Mouse (Mus musculus) CH12.LX (cell line): ENCODE data around the gene Krt83. TPM values are rescaled to one million over a fixed set of nuclear protein-coding genes. Genes with fewer than 3 reads are reported as not detected.

Source experiments
- DNase-seq: peaks from one replicate; pipeline ENCODE4 v3.0.0-alpha.2; 2013; ENCODE audit errors: extremely low read depth
- H3K27ac ChIP-seq: 2 replicates; pipeline ENCODE4 v1.5.1; 2012; ENCODE audit warnings: low read depth, mild to moderate bottlenecking, control low read depth, moderate library complexity; ENCODE audit not compliant: insufficient read depth
- H3K27me3 ChIP-seq: replicated peaks from 2 replicates; pipeline ENCODE3; 2012; ENCODE audit warnings: inconsistent platforms
- H3K36me3 ChIP-seq, 2 experiments: replicated peaks in 1 of 2; 2 replicates each; pipeline versions ENCODE3 to v1.6.1; 2012; ENCODE audit warnings: inconsistent platforms in 1 of 2, low read length in 1 of 2, mild to moderate bottlenecking in 1 of 2, mixed read lengths in 1 of 2, moderate library complexity in 1 of 2; ENCODE audit not compliant: control insufficient read depth in 1 of 2, insufficient read depth in 1 of 2
- H3K4me1 ChIP-seq, 2 experiments: 2 replicates each; pipeline ENCODE4 v1.6.1; 2012; ENCODE audit warnings: inconsistent platforms in 1 of 2, moderate library complexity in 1 of 2; ENCODE audit not compliant: insufficient read depth in 2 of 2, control insufficient read depth in 1 of 2
- H3K4me2 ChIP-seq: 2 replicates; pipeline ENCODE4 v1.6.1; 2012; ENCODE audit warnings: low read depth, mild to moderate bottlenecking, control low read depth; ENCODE audit not compliant: poor library complexity, insufficient read depth, severe bottlenecking
- H3K4me3 ChIP-seq, 3 experiments: fragments of 150-350 bp in 1 of 3; sonication (generic) in 1 of 3; replicated peaks in 1 of 3; 2 replicates each; pipeline versions ENCODE3 to v1.5.1; 2011 to 2012; ENCODE audit warnings: low read depth in 2 of 3, low read length in 2 of 3, mild to moderate bottlenecking in 2 of 3, moderate library complexity in 2 of 3, control low read depth in 1 of 3, improper control_type of control experiment in 1 of 3, inconsistent platforms in 1 of 3, mixed read lengths in 1 of 3; ENCODE audit not compliant: poor library complexity in 1 of 3
- H3K79me2 ChIP-seq: replicated peaks from 2 replicates; pipeline ENCODE4 v1.6.1; 2012; ENCODE audit warnings: mild to moderate bottlenecking, moderate library complexity; ENCODE audit not compliant: control insufficient read depth, poor library complexity, insufficient read depth, severe bottlenecking; ENCODE audit errors: extremely low read depth
- H3K9ac ChIP-seq: 2 replicates; pipeline ENCODE4 v1.6.1; 2012; ENCODE audit warnings: low read depth, mild to moderate bottlenecking, control low read depth, moderate library complexity; ENCODE audit not compliant: insufficient read depth
- H3K9me3 ChIP-seq: replicated peaks from 2 replicates; pipeline ENCODE3; 2012; ENCODE audit warnings: low read length, inconsistent platforms, mixed read lengths
- CHD1 ChIP-seq: IDR thresholded peaks from 2 replicates; pipeline ENCODE4 v1.6.1; 2012; ENCODE audit warnings: low read depth, low read length, improper control_type of control experiment, inconsistent platforms
- CHD2 ChIP-seq: IDR thresholded peaks from 2 replicates; pipeline ENCODE4 v1.6.1; 2011; ENCODE audit warnings: low read length, improper control_type of control experiment
- CTCF ChIP-seq, 2 experiments: IDR thresholded peaks in 1 of 2; conservative IDR thresholded peaks in 1 of 2; 2 replicates each; pipeline ENCODE4 v1.5.1; 2011 to 2012; ENCODE audit warnings: low read depth in 2 of 2, low read length in 2 of 2, improper control_type of control experiment in 1 of 2, inconsistent platforms in 1 of 2, mild to moderate bottlenecking in 1 of 2, moderate library complexity in 1 of 2
- JUND ChIP-seq: conservative IDR thresholded peaks from 2 replicates; pipeline ENCODE4 v1.6.1; 2011; ENCODE audit warnings: low read depth, low read length, improper control_type of control experiment
- KAT2A ChIP-seq: IDR thresholded peaks from 2 replicates; pipeline ENCODE4 v1.6.1; 2012; ENCODE audit warnings: low read length, improper control_type of control experiment, inconsistent platforms; ENCODE audit not compliant: insufficient replicate concordance
- MAFK ChIP-seq: IDR thresholded peaks from 2 replicates; pipeline ENCODE4 v1.6.1; 2011; ENCODE audit warnings: low read length, improper control_type of control experiment; ENCODE audit not compliant: insufficient replicate concordance
- NELFE ChIP-seq: IDR thresholded peaks from 2 replicates; pipeline ENCODE4 v1.6.1; 2011; ENCODE audit warnings: low read depth, low read length, improper control_type of control experiment
- RCOR1 ChIP-seq: conservative IDR thresholded peaks from 2 replicates; pipeline ENCODE4 v1.6.1; 2012; ENCODE audit warnings: low read depth, mild to moderate bottlenecking, inconsistent platforms, low read length, improper control_type of control experiment
- SMC3 ChIP-seq: IDR thresholded peaks from 2 replicates; pipeline ENCODE4 v1.6.1; 2011; ENCODE audit warnings: low read depth, low read length, improper control_type of control experiment
- TCF12 ChIP-seq: IDR thresholded peaks from 2 replicates; pipeline ENCODE4 v1.6.1; 2014; ENCODE audit warnings: low read depth, mild to moderate bottlenecking, inconsistent platforms, low read length, improper control_type of control experiment
- USF1 ChIP-seq: IDR thresholded peaks from 2 replicates; pipeline ENCODE4 v1.6.1; 2014; ENCODE audit warnings: low read depth, mild to moderate bottlenecking, inconsistent platforms, low read length, improper control_type of control experiment
- ZKSCAN1 ChIP-seq: IDR thresholded peaks from 2 replicates; pipeline ENCODE4 v1.6.1; 2012; ENCODE audit warnings: low read depth, inconsistent platforms, low read length, improper control_type of control experiment, borderline replicate concordance
- ZMIZ1 ChIP-seq: IDR thresholded peaks from 2 replicates; pipeline ENCODE4 v1.6.1; 2012; ENCODE audit warnings: low read depth, mild to moderate bottlenecking, inconsistent platforms, low read length, improper control_type of control experiment
- ZNF384 ChIP-seq: IDR thresholded peaks from 2 replicates; pipeline ENCODE4 v1.6.1; 2012; ENCODE audit warnings: low read depth, low read length, improper control_type of control experiment, inconsistent platforms
- dilution Hi-C: fragments of 300-500 bp; cut with MboI; formaldehyde crosslinking; loops from 2 replicates; pipeline ENCODE4 v1.14.3; 2020; ENCODE audit warnings: low sequenced_read_pairs; ENCODE audit not compliant: extremely low pct_unique_long_range_greater_than_20kb, extremely low pct_ligation_motif_present
- in situ Hi-C: fragments of 300-500 bp; cut with MboI; formaldehyde crosslinking; loops from 3 replicates; pipeline ENCODE4 v1.14.3; 2019; ENCODE audit warnings: low sequenced_read_pairs, low pct_ligation_motif_present, low pct_unique_long_range_greater_than_20kb, mixed read lengths
- polyA plus RNA-seq: library from polyadenylated mRNA; unstranded; fragments of >175 nt; gene quantifications from 2 replicates; pipeline ENCODE4 v1.2.1, GENCODE M21; 2012; ENCODE audit warnings: low read depth; ENCODE audit not compliant: insufficient read length
- total RNA-seq, 2 experiments: library from RNA; depleted of rRNA; stranded (reverse); fragments of 300-350 nt in 1 of 2; fragments of >200 nt in 1 of 2; gene quantifications; 2 replicates each; pipeline ENCODE4 v1.2.3; 2012 to 2014

Gene Krt83
- total and polyA plus RNA-seq, 3 experiments: not detected

- dilution Hi-C loops: no loop called here
Measured at GRCm38 (mm10) chr15:101463651-101464050, 27.7 kb downstream of the Krt83 start, which contains the start of gene Krt81. Krt81 (minus strand) TSS chr15:101463751.

GRCm38 (mm10) chr15:101459283-101459682 is 32.0 kb downstream of the Krt83 start:
- no peaks in the 10 kb centered on the region for H3K79me2 ChIP-seq
- H3K36me3 ChIP-seq: no peaks in the 10 kb centered on the region
- H3K4me3 ChIP-seq: no peak overlapping the region
- in situ Hi-C loops (loop anchor here (10.0 kb wide), 1 partner anchor 114 kb away; no protein-coding TSS in a partner anchor), dilution Hi-C loops (no loop called here)
- H3K27me3 ChIP-seq: peaks cover 69% of the 10 kb centered on the region
- peaks cover 17% of the 10 kb centered on the region for H3K9me3 ChIP-seq
- no peak for DNase-seq
- H3K4me2 ChIP-seq: no peak overlapping the region
- no peak for TF ChIP-seq CHD2
- 0 out of 2 replicates have a peak, but pooled peaks have one; percentile 11 for TF ChIP-seq SMC3
- TF ChIP-seq KAT2A: no peak
- no peak for TF ChIP-seq USF1
- no peak for TF ChIP-seq NELFE
- TF ChIP-seq CTCF (conservative IDR thresholded peaks at IDR 0.05 in 1 of 2, IDR thresholded peaks at IDR 0.05 in 1 of 2; ENCODE audit: low read depth in 2 of 2, low read length in 2 of 2): peak in 1 of 2 experiments; percentile 50; a peak in 2 of 4 replicates
- no peak for TF ChIP-seq MAFK
- no peak for TF ChIP-seq ZMIZ1
- TF ChIP-seq JUND: no peak
- TF ChIP-seq RCOR1: no peak
- no peak overlapping the region for H3K27ac ChIP-seq
- no peaks in the 10 kb centered on the region for H3K4me1 ChIP-seq
- no peak overlapping the region for H3K9ac ChIP-seq

More at GRCm38 (mm10) chr15:101463651-101464050, 27.7 kb downstream of the Krt83 start, which contains the start of gene Krt81:
- Histone ChIP-seq H3K4me3 (no peak within 1 kb of the TSS), H3K27me3 (peaks cover 71% of the 10 kb centered on the region), H3K79me2 (no peaks in the 10 kb centered on the region), H3K9me3 (no peaks in the 10 kb centered on the region), H3K9ac (no peak within 1 kb of the TSS), H3K4me2 (no peak within 1 kb of the TSS), H3K36me3 (no peaks in the 10 kb centered on the region), H3K27ac (no peak within 1 kb of the TSS), H3K4me1 (no peaks in the 10 kb centered on the region)
- TF ChIP-seq NELFE (no peak), TCF12 (no peak), CHD1 (no peak), MAFK (no peak), ZMIZ1 (no peak), ZNF384 (no peak), ZKSCAN1 (no peak)
- no peak for DNase-seq
- in situ Hi-C loops: no loop called here
